Mouse (Mus musculus) MEL (cell line): Measurements from ENCODE around the gene Cfap69.

Experiments
- CTCF ChIP-seq, 3 experiments: IDR thresholded peaks in 2 of 3; conservative IDR thresholded peaks in 1 of 3; 2 replicates each; pipeline ENCODE4 v1.5.1; 2011 to 2012; ENCODE audit warnings: low read length in 3 of 3, low read depth in 2 of 3, mild to moderate bottlenecking in 2 of 3, improper control_type of control experiment in 1 of 3, inconsistent platforms in 1 of 3, mixed read lengths in 1 of 3, moderate library complexity in 1 of 3; ENCODE audit not compliant: control insufficient read depth in 1 of 3, insufficient read depth in 1 of 3, poor library complexity in 1 of 3, severe bottlenecking in 1 of 3
- KAT2A ChIP-seq: conservative IDR thresholded peaks from 2 replicates; pipeline ENCODE4 v1.6.1; 2012; ENCODE audit warnings: low read depth, low read length, improper control_type of control experiment, inconsistent platforms

- no peak for TF ChIP-seq KAT2A
- no peak for TF ChIP-seq CTCF (IDR thresholded peaks at IDR 0.05 in 2 of 3, conservative IDR thresholded peaks at IDR 0.05 in 1 of 3; ENCODE audit: control insufficient read depth in 1 of 3, insufficient read depth in 1 of 3, low read depth in 2 of 3, low read length in 3 of 3, poor library complexity in 1 of 3, severe bottlenecking in 1 of 3)
Measured at GRCm38 (mm10) chr5:5559798-5560197, 104.2 kb downstream of the Cfap69 start.
